Mouse (Mus musculus): ENCODE results near the gene Mas1. TPM values are rescaled to one million over a fixed set of nuclear protein-coding genes. Genes with fewer than 3 reads are reported as not detected.
"Not testable (repeated sequence)": the region's sequence is repeated elsewhere in the genome, so short reads cannot be mapped to it uniquely, and the experiment has no call there.

Gene Mas1
- polyA plus RNA-seq, 1 experiment from 2014 or later, result 0.54 TPM

DNA sequence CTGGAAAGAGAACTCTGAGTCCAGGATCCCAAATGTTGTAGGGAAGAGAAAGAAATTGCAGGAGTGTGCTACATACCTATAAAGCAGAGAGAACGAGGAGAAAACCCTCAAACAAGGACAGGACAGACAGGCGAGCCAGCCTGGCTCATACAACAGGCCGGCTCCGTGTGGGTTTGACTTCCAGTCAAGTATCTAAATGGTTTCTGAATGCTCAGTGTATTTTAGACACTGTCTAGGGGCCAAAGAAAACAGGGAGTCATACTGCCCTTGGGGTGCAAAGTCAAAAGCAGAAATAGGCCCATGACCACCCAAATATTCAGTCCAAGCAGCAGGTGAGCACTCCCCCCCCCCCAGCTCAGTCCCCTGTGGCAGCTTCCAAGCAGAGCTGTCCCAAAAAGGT, 37.9 kb upstream of the Mas1 start:
- no peak overlapping the region for H3K9ac ChIP-seq (ENCODE audit: low read depth, low read length)
- H3K4me3 ChIP-seq (ENCODE audit: low read depth, low read length), result no peak overlapping the region
- no peaks in the 10 kb centered on the region for H3K27me3 ChIP-seq (ENCODE audit: control insufficient read depth, insufficient read depth, low read length)
- WGBS (ENCODE audit: insufficient replicate concordance), result 88% methylated on average over 4 of the region's 4 CpGs
- H3K9me3 ChIP-seq (replicated peaks; ENCODE audit: control insufficient read depth, low read length), result no peaks in the 10 kb centered on the region
- no peak overlapping the region for H3K4me2 ChIP-seq
- peaks cover 13% of the 10 kb centered on the region for H3K36me3 ChIP-seq (ENCODE audit: control insufficient read depth, insufficient read depth, low read length)
- no peaks in the 10 kb centered on the region for H3K4me1 ChIP-seq (ENCODE audit: control insufficient read depth, insufficient read depth, low read length)
- H3K27ac ChIP-seq (ENCODE audit: low read depth, low read length), result no peak overlapping the region
- ATAC-seq (replicated peaks; ENCODE audit: insufficient number of reproducible peaks, low FRiP score, low TSS enrichment), result no peak

DNA sequence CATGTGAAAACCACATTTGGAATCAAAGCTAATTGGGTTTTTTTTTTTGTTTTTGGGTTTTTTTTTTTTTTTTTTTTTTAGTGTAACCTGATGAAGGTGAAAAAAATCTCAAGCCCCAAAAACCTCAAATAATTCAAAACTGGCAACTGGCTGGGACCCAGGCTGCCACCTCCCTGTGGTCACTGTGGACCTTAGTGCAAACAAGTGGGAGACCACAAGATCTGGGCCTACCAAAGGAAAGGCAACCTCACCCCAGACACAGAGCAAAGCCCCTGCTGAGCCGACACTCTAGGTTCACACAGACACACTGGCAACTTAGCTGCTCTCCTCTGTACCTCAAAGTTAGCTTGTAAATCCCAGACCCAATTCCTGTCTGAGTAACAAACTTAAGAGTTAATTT, 36.4 kb upstream of the Mas1 start:
- H3K9me3 ChIP-seq (replicated peaks; ENCODE audit: control insufficient read depth, low read length), result no peaks in the 10 kb centered on the region
- H3K9ac ChIP-seq (ENCODE audit: low read depth, low read length), result no peak overlapping the region
- WGBS (ENCODE audit: insufficient replicate concordance), result 82% methylated on average over 1 of the region's 1 CpGs
- H3K27ac ChIP-seq (ENCODE audit: low read depth, low read length), result no peak overlapping the region
- no peak overlapping the region for H3K4me2 ChIP-seq
- ATAC-seq (replicated peaks; ENCODE audit: insufficient number of reproducible peaks, low FRiP score, low TSS enrichment), result no peak
- no peaks in the 10 kb centered on the region for H3K4me1 ChIP-seq (ENCODE audit: control insufficient read depth, insufficient read depth, low read length)
- H3K4me3 ChIP-seq (ENCODE audit: low read depth, low read length), result no peak overlapping the region
- peaks cover 17% of the 10 kb centered on the region; the same call in 1 of the 2 replicates for H3K36me3 ChIP-seq (ENCODE audit: control insufficient read depth, insufficient read depth, low read length)
- H3K27me3 ChIP-seq (ENCODE audit: control insufficient read depth, insufficient read depth, low read length), result no peaks in the 10 kb centered on the region

- H3K4me2 ChIP-seq, result no peak overlapping the region
- no peaks in the 10 kb centered on the region for H3K27me3 ChIP-seq (ENCODE audit: control insufficient read depth, insufficient read depth, low read length)
- H3K9me3 ChIP-seq (replicated peaks; ENCODE audit: control insufficient read depth, low read length), result no peaks in the 10 kb centered on the region
- H3K27ac ChIP-seq (ENCODE audit: low read depth, low read length), result no peak overlapping the region
- no peak overlapping the region for H3K9ac ChIP-seq (ENCODE audit: low read depth, low read length)
- H3K4me3 ChIP-seq (ENCODE audit: low read depth, low read length), result no peak overlapping the region
- peaks cover 18% of the 10 kb centered on the region; the same call in 1 of the 2 replicates for H3K36me3 ChIP-seq (ENCODE audit: control insufficient read depth, insufficient read depth, low read length)
- WGBS (ENCODE audit: insufficient replicate concordance), result 69% methylated on average over 11 of the region's 12 CpGs
- no peaks in the 10 kb centered on the region for H3K4me1 ChIP-seq (ENCODE audit: control insufficient read depth, insufficient read depth, low read length)
- ATAC-seq (replicated peaks; ENCODE audit: insufficient number of reproducible peaks, low FRiP score, low TSS enrichment), result no peak
Measured at GRCm38 (mm10) chr17:12903372-12904333, 35.7 kb upstream of the Mas1 start.

GRCm38 (mm10) chr17:12902291-12902690, 34.3 kb upstream of the Mas1 start:
- no peak overlapping the region for H3K27ac ChIP-seq (ENCODE audit: low read depth, low read length)
- no peak overlapping the region for H3K4me2 ChIP-seq
- H3K27me3 ChIP-seq (ENCODE audit: control insufficient read depth, insufficient read depth, low read length), result no peaks in the 10 kb centered on the region
- no peaks in the 10 kb centered on the region for H3K9me3 ChIP-seq (replicated peaks; ENCODE audit: control insufficient read depth, low read length)
- ATAC-seq (replicated peaks; ENCODE audit: insufficient number of reproducible peaks, low FRiP score, low TSS enrichment), result no peak
- no peaks in the 10 kb centered on the region for H3K4me1 ChIP-seq (ENCODE audit: control insufficient read depth, insufficient read depth, low read length)
- no peak overlapping the region for H3K4me3 ChIP-seq (ENCODE audit: low read depth, low read length)
- peaks cover 18% of the 10 kb centered on the region; the same call in 1 of the 2 replicates for H3K36me3 ChIP-seq (ENCODE audit: control insufficient read depth, insufficient read depth, low read length)
- 97% methylated on average over 6 of the region's 6 CpGs for WGBS (ENCODE audit: insufficient replicate concordance)
- H3K9ac ChIP-seq (ENCODE audit: low read depth, low read length), result no peak overlapping the region

DNA sequence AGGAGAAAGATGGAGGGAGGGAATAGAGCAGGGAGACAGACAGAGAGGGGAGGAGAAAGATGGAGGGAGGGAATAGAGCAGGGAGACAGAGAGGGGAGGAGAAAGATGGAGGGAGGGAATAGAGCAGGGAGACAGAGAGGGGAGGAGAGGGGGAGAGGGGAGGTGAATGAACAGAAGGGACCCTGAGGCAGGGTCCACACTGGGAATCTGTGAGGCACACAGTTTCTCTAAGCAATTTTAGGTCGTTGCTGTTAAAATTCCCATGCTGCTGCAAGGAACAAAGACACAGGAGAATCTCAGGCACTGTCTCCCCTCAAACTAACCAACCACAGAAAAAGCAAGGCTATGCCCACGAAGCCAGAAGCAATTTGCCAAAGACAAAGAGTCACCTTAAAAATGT, 30.7 kb upstream of the Mas1 start:
- H3K9me3 ChIP-seq (replicated peaks; ENCODE audit: control insufficient read depth, low read length); H3K27ac ChIP-seq (ENCODE audit: low read depth, low read length); H3K4me3 ChIP-seq (ENCODE audit: low read depth, low read length); H3K9ac ChIP-seq (ENCODE audit: low read depth, low read length); ATAC-seq (replicated peaks; ENCODE audit: insufficient number of reproducible peaks, low FRiP score, low TSS enrichment); H3K27me3 ChIP-seq (ENCODE audit: control insufficient read depth, insufficient read depth, low read length); H3K4me2 ChIP-seq; H3K4me1 ChIP-seq (ENCODE audit: control insufficient read depth, insufficient read depth, low read length): not testable (repeated sequence)
- 46% methylated on average over 2 of the region's 2 CpGs for WGBS (ENCODE audit: insufficient replicate concordance)
- H3K36me3 ChIP-seq (ENCODE audit: control insufficient read depth, insufficient read depth, low read length), result peaks cover 17% of the 10 kb centered on the region; the same call in 1 of the 2 replicates

DNA sequence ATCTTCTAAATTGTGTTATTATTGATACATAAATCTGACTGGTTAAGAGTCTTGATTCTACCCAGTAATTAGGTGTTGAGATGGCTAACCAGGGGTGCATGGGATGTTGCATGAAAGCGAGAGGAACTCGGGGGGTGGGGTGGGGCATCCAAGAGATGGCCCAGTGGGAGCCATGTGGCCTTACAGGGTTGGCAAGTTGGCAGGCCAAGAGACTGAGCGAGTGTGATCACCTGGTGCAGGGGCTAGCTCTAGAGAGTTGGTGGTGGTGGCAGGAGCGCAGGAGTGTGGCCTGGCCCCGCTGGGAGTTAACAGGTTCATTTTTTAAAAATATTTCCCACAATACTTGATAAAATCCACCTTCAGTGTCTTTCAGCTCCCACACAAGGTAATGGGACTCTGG, 29.7 kb upstream of the Mas1 start:
- Histone ChIP-seq H3K27ac (ENCODE audit: low read depth, low read length) (no peak overlapping the region), H3K9ac (ENCODE audit: low read depth, low read length) (no peak overlapping the region), H3K36me3 (ENCODE audit: control insufficient read depth, insufficient read depth, low read length) (peaks cover 14% of the 10 kb centered on the region; the same call in 1 of the 2 replicates), H3K27me3 (ENCODE audit: control insufficient read depth, insufficient read depth, low read length) (no peaks in the 10 kb centered on the region), H3K4me3 (ENCODE audit: low read depth, low read length) (no peak overlapping the region), H3K4me1 (ENCODE audit: control insufficient read depth, insufficient read depth, low read length) (no peaks in the 10 kb centered on the region), H3K9me3 (replicated peaks; ENCODE audit: control insufficient read depth, low read length) (no peaks in the 10 kb centered on the region), H3K4me2 (no peak overlapping the region)
- WGBS (ENCODE audit: insufficient replicate concordance), result 89% methylated on average over 5 of the region's 5 CpGs
- ATAC-seq (replicated peaks; ENCODE audit: insufficient number of reproducible peaks, low FRiP score, low TSS enrichment), result no peak

- Histone ChIP-seq H3K4me2 (no peak overlapping the region), H3K27me3 (ENCODE audit: control insufficient read depth, insufficient read depth, low read length) (no peaks in the 10 kb centered on the region), H3K4me3 (ENCODE audit: low read depth, low read length) (no peak overlapping the region), H3K4me1 (ENCODE audit: control insufficient read depth, insufficient read depth, low read length) (peaks cover 5% of the 10 kb centered on the region), H3K9me3 (replicated peaks; ENCODE audit: control insufficient read depth, low read length) (no peaks in the 10 kb centered on the region), H3K36me3 (ENCODE audit: control insufficient read depth, insufficient read depth, low read length) (peaks cover 2% of the 10 kb centered on the region; the same call in 1 of the 2 replicates), H3K27ac (ENCODE audit: low read depth, low read length) (no peak overlapping the region), H3K9ac (ENCODE audit: low read depth, low read length) (no peak overlapping the region)
- ATAC-seq (replicated peaks; ENCODE audit: insufficient number of reproducible peaks, low FRiP score, low TSS enrichment), result no peak
- WGBS (ENCODE audit: insufficient replicate concordance), result 74% methylated on average over 9 of the region's 9 CpGs
Measured at GRCm38 (mm10) chr17:12892033-12892432, 24.1 kb upstream of the Mas1 start.

DNA sequence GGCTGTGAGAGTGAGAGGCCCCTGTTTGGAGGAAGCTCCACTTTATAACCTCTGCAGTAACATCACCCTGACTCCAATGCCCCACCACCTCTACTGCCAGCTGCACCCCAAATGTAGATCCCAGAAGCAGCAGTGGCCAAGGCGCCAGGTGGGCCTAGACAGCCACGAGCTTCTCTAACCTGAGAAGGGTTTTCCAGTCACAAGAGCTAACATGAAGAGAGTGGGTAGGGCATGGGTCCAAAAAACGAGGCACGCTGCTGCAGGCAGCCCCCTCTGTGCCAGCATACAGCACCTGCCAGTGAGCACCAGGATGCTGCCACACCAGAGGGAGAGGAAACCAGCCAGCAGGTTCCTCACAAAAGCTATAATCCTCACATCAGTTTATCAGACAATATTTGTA, 23.1 kb upstream of the Mas1 start:
- Histone ChIP-seq H3K36me3 (ENCODE audit: control insufficient read depth, insufficient read depth, low read length) (0 out of 2 replicates have a peak, but pooled peaks cover 2% of the 10 kb centered on the region), H3K9ac (ENCODE audit: low read depth, low read length) (no peak overlapping the region), H3K27ac (ENCODE audit: low read depth, low read length) (no peak overlapping the region), H3K27me3 (ENCODE audit: control insufficient read depth, insufficient read depth, low read length) (no peaks in the 10 kb centered on the region), H3K4me1 (ENCODE audit: control insufficient read depth, insufficient read depth, low read length) (peaks cover 5% of the 10 kb centered on the region), H3K4me2 (no peak overlapping the region), H3K9me3 (replicated peaks; ENCODE audit: control insufficient read depth, low read length) (no peaks in the 10 kb centered on the region), H3K4me3 (ENCODE audit: low read depth, low read length) (no peak overlapping the region)
- 92% methylated on average over 4 of the region's 4 CpGs for WGBS (ENCODE audit: insufficient replicate concordance)
- ATAC-seq (replicated peaks; ENCODE audit: insufficient number of reproducible peaks, low FRiP score, low TSS enrichment), result no peak
